Mouse (Mus musculus): ENCODE measurements around the gene Higd1a. TPM values are rescaled to one million over a fixed set of nuclear protein-coding genes. Genes with fewer than 3 reads are reported as not detected.

The Higd1a gene
- total RNA-seq (2017), result 7.2 and 15.2 TPM in 2 replicates

DNA sequence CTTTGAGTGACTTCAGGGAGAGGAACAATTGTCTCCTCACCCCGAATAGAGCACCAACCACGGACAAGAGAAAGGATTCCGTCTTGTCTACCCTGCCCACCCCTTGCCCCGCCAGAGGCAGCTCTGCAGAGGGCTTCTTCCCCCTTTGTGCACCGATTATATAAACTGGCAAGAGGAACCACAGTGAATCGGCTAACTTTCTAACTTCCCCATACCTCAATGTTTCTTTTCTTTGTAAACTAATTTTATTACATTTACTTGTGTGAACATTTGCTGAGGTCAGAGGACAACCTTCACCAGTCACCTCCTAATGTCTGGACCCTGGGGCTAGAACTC lies at the start of gene Higd1a:
TSS of gene Higd1a (minus strand) at position 210 of the 336 bp plus-strand sequence.
- ATAC-seq (ENCODE audit: extremely low read depth, insufficient number of reproducible peaks, low FRiP score, poor library complexity, severe bottlenecking), result no peak

DNA sequence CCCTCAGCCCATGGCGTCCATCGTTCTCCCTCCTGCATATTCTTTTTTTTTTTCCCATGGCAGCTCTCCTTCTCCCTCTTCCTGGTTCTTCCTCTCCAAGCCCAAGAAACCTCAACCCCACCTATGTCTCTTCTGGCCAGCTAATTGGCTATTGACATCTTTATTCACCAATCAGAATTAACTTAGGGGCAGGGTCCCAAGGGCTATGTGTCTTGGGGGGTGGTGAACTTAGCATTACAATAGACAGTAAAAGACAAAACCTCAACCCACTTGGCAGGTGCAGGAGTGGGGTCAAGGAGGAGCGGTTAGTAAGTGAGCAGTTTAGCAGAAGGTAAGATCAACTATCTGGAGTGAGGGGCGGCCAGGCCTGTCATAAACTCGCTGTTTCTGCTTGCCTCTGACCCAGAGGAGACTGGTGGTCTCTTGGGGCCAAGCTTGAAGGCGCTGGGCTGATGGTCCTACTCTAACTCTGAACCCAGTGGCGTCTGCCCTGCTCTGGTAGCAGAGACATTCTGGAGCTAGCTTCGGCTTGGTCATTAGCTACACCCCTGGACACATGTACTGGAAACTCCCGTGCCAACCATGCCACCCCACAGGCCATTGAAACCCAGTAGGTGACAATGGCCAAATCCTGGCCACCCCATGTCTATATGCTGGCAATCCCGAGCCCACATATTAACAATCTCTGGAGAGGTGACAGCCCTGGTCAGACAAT lies 49.4 kb upstream of the Higd1a start:
- ATAC-seq (ENCODE audit: extremely low read depth, insufficient number of reproducible peaks, low FRiP score, poor library complexity, severe bottlenecking), result no peak

DNA sequence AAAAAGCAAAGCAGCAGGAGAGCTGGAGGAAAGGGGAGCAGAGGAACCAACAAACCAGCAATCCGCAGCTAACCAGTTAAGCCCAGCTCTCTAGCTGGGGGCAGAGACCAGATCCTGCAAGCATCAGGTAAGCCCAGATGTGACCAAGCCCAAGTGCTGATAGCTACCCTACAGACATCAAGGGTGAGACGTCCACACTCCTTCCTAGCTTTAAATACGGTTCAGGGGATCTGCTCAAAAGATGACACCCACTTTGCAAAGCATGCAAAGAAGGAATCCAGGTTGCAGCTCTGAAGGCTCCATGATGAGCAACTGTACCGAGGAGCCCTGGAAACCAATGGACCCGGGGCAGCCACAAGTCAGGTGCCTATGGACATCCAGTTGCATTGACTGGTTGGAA lies 48.3 kb upstream of the Higd1a start:
- ATAC-seq (ENCODE audit: extremely low read depth, insufficient number of reproducible peaks, low FRiP score, poor library complexity, severe bottlenecking), result no peak

DNA sequence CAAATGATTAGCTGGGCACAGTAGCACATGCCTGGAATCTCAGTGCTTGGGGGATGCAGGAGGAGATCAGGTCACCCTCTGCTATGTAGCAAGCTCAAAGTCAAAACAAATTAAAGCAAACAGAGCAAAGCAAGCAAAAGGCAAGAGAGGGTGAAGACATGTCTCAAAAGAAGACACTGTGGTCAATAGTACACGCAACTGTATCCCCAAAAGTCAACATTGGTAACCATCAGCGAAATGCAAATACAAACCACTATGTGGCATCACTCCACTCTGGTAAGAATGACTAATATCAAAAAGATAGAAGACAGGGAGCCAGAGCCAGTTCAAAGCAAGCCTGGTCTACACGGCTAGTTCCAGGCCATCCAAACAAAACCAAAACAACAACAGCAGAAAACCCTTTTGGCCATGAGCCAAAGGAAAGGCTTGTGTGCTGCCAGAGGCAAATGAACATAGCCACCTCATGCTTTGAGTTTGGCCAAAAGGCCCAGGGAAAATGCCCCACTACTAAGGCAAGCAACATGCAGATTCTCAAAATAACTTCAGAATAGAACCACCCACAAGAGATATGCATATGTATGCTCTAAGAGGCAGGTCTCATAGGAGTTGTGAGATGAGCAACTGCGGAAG lies 47.5 kb upstream of the Higd1a start:
- no peak for ATAC-seq (ENCODE audit: extremely low read depth, insufficient number of reproducible peaks, low FRiP score, poor library complexity, severe bottlenecking)

DNA sequence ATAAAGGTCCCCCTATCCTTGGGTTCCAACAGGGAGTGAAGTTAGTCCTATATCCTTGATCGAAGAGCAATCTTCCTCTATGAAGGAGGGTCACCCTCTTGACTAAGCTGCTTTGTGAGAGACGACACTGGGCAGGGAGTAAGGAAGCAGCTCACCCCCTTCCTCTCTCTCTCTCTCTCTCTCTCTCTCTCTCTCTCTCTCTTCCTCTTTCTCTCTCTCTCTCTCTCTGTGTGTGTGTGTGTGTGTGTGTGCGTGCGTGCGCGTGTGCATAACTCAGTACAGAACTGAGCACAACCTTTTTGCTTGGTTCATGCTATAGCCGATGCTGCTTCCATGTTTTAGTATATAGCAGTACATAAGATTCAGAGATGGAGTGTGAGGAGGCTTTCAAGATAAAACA lies 46.8 kb upstream of the Higd1a start:
- no peak for ATAC-seq (ENCODE audit: extremely low read depth, insufficient number of reproducible peaks, low FRiP score, poor library complexity, severe bottlenecking)

DNA sequence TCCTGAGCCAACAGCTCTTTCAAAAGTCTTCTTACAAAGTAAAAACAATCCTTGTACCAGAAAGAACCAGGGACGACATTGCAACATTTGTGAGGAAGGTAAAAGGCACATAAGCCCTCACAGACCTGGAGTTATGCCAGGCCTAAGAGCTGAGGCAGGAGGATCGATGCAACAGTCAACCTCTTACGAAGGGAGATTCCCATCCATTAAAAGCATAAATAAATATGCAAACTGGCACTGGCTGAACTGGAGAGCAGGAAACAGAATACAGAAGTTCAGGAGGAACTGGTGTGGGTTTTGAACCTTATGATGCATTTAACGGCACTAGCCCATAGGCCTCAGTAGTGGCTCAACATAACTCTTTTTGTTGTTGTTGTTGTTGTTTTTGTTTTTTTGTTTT lies 46.2 kb upstream of the Higd1a start:
- no peak for ATAC-seq (ENCODE audit: extremely low read depth, insufficient number of reproducible peaks, low FRiP score, poor library complexity, severe bottlenecking)

DNA sequence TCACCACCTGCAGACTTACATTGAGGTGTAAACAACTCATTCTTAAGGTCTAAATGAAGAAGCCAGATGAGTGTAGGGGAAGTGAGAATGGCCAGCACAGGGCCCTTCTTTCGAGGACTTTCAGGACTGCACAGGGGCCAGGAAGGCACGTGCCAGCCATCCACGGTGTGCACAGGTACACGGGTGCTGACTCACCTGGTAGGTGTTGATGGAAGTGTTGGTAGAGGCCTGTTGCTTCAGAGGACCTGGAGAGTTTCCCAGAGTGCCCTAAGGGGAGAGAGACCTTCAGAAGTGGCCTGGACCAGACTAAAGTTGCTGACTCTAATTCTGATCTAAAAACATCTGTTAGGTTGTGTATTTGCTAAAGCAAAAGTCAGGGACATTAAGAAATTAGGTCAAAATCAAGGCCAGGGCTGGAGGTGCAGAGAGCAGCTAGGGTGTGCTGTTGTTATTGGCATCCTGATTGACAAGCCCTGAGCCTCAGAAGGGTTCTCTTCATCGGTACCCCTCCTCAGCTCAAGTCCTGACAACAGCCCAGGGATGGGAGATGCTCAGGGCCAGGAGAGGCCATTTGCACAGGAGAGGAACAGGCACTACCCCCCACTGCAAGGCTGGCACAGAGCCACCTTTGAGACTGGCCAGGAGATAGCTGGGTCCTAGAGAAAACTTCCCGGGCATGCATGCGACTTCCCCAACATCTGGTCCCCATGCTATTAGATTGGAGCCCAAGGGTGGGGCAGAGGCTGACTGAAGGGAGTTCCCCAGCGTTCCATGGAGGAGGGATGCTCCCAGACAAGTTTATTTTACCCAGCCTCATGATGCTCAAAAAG lies 45.5 kb upstream of the Higd1a start:
- no peak for ATAC-seq (ENCODE audit: extremely low read depth, insufficient number of reproducible peaks, low FRiP score, poor library complexity, severe bottlenecking)

DNA sequence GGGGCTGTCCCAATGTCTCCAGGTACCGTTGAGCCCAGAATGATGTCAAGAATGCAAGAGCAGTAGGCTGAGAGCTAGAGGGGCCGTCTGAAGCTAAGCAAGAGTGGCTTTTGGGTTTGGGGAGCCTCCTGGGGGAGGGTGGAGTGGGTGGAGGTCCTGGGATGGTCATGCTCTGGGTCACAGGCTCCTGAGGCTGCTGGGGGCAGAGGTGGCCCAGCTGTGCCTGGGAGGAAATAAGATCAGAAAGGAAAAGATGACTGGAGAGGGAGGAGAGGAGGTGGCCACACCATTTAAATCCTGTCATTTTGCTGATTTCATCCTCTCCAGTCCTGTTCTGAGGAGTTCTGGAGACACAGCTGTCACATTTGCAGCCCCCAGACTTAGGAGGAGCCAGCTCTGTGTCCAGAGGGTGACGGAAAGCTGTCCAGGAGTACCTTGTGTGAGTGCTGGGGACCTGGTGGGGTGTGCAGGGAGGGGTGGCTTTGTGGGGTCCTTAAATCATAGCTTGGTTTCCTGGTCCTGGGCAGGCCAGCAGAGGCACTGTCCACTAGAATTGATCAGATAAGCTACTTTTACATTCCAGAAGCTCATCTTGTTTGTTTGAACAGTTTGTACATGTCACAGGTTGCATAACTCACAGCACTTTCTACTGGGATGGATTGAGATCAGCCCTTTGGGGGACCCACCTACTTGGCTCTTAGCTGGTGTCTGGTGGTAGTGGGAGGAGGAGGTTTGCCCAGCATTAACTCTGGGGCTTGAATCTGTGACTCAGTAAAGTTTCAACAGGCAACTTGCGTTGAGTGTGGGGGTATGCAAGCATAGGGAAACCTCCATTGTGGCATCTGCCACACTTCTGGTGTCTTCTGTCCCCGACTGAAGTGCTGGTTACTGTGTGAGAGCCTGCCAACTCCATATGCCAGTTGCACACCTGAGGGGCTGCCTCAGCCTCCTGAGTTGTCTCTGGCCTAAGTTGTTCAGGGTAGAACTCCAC lies 43.8 kb upstream of the Higd1a start:
- ATAC-seq (ENCODE audit: extremely low read depth, insufficient number of reproducible peaks, low FRiP score, poor library complexity, severe bottlenecking), result no peak

DNA sequence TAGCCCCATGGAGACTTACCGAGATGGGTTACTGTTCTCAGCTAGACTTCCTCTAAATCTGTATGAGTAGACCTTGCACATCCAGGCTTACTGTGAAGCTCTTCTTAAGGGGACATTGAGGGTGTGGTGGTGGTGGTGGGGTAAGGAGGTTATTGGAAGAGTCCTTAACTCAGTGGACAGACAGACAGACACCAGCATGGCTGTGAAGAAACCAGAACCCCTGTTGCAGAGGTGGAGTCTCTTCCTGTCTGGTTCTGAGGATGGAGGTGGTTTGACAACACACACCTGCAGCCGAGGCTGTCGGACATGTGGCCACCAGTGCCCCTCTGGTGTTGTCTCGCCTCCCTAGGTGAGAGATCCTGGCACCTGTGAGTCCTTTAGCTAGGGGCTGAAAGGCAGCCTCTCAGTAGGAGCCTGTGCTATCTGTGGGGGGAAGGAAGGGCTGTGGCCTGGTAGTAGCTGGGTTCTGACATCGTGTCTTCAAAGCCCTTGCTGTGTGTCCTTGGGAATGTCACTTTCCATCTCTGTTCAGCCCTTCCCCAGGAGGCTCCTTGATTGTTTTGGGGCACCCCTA lies 42.2 kb upstream of the Higd1a start:
- no peak for ATAC-seq (ENCODE audit: extremely low read depth, insufficient number of reproducible peaks, low FRiP score, poor library complexity, severe bottlenecking)

DNA sequence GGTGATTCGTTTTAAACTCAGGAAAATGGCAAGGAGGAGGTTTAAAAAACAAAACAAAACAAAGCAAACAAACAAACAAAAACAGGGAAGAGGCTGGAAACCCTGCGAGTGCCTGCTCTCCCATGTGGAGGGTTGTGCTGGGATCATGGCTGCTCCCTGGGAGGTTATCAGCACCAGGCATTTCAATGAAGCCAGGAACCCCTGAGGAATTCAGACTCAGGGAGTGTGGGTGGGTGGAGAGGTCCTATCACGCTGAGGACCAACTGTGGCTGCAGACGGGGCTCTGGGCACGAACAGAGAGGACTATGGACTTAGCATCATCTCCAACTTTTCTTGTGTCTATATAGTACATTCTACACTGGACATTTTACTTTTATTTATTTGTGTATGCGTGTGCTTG lies 41.1 kb upstream of the Higd1a start:
- ATAC-seq (ENCODE audit: extremely low read depth, insufficient number of reproducible peaks, low FRiP score, poor library complexity, severe bottlenecking), result no peak

DNA sequence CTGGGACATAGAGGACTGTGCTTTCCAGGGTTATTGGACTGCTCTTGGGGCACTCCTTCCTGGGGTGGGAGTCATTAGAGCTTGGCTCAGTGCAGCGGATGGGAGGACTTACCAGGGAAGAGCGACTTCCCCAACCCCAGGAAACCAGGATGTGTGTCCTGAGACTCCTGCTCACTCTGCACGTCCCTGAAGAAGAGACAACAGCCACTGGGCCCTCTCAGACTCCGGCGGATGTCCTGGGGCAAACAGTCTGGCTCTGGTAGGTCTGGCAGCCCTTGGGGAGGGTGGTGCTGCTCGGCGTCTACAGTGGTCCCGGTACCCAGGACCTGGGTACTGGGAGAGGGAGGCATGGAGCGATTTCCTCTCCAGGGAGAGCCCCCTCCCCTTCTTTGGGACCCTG lies 40.1 kb upstream of the Higd1a start, which contains the start of gene Ackr2:
TSS of gene Ackr2 (plus strand) at position 111 of the 400 bp plus-strand sequence.
- ATAC-seq (ENCODE audit: extremely low read depth, insufficient number of reproducible peaks, low FRiP score, poor library complexity, severe bottlenecking), result no peak

DNA sequence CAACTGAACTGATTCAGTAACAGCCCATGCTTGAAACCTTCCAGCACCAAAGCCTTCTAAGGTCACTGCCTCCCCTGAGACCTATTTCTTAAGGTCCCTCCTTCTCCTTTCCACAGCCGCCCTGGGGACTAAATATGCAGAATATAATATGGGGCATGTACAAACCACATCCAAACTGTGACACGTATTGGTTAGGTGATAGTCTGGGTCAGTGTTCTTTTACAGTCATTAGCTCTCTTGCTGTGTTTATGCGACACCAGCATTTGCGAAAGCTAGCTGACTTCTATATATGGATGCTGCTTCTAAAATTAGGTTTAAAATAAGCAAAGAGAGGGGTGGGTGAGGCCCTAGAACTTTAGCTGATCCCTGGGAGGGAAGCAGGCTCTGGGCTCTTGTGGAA lies 38.7 kb upstream of the Higd1a start:
- peak; percentile 2; the same call in 1 of the 2 replicates for ATAC-seq (ENCODE audit: extremely low read depth, insufficient number of reproducible peaks, low FRiP score, poor library complexity, severe bottlenecking)

DNA sequence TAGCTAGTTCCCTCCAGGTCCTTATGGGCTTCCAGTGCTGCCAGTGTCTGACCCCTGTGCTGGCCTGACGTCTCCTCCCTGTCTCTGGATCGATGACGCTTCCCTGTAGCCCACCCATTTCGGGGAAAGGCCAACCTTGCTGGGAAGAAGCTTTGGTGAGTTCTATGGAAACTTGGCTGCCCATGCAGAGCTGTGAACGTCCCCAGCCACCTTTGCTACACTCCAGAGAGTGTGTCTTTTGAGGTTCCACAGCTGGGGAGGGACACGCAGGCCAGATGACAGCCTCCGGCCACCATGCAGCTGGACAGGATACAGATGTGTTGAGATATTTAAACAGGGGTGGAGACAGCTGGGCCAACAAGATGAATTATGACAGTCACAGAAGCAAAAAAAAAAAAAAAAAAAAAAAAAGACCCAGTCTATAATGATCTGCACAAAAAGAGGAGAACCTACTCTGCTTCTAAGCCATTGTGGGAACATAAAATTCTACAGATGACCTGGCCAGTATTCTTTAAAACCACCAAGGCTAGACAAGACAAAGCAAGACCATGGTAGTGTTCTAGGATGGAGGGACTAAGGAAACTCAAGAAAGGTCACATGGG lies 37.3 kb upstream of the Higd1a start:
- no peak for ATAC-seq (ENCODE audit: extremely low read depth, insufficient number of reproducible peaks, low FRiP score, poor library complexity, severe bottlenecking)

DNA sequence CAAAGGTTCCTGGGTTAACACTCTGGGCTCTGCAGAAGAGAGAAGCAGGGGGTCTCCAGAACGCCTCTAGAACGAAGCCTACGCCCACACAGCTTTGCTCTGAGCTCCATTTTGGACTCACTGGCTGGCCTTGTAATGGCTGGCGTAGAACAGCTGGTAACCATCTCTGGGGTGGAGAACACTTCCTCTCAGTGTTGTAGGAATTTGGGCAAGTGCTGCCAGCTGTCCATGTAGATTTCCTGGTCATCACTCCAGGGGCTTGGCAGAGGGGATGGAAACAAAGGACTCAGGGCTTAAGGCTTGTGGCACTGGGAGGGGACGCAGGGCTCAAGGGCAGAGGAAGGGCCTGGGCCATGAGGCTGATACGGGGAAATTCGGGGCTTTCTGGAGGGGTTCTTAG lies 36.3 kb upstream of the Higd1a start:
- ATAC-seq (ENCODE audit: extremely low read depth, insufficient number of reproducible peaks, low FRiP score, poor library complexity, severe bottlenecking), result no peak

DNA sequence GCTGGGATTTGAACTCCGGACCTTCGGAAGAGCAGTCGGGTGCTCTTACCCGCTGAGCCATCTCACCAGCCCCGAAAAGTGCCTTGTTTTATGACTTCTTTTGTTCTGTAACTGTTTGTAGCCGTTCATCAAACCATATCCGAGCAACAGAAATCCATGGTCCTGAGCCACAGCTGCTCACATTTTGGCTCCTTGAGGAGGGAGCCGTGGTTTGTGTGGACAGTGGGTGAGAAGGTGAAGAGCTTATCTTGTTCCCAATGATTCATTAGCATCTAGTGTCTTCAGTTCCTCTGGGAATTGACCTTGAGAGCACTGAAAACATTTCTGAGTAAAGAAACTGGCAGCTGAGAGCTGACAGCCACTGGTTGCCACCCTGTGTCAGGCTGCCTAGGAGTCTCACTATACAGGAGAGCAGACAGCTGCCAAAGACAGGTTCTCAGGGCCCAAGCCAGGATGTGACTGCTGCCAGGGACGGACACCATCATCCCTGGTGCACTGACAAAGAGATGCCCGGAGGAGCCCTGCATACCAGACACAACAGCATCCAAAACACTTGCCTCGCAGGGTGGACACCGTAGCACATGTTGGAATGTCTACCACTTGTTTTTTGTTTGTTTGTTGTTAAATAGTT lies 34.0 kb upstream of the Higd1a start:
- ATAC-seq (ENCODE audit: extremely low read depth, insufficient number of reproducible peaks, low FRiP score, poor library complexity, severe bottlenecking), result no peak

DNA sequence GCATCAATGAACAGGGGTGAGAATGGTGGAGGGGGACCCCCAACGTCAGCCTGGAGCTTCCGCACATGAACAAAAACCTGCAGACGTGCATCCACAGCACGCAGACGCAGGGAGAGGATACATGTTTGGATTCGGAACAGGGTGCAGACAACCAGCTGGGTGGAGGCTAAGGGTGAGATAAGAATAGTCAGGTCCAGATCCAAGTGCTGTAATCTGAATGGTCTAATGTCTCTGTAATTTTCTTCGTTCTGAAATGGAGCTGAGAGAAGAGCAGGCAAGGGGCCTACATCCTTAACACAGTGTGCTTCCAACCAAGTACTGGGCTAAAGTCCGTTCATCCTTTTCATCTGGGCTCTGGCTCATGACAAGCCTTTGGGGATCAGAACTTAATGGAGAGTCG lies 33.1 kb upstream of the Higd1a start:
- ATAC-seq (ENCODE audit: extremely low read depth, insufficient number of reproducible peaks, low FRiP score, poor library complexity, severe bottlenecking), result no peak

DNA sequence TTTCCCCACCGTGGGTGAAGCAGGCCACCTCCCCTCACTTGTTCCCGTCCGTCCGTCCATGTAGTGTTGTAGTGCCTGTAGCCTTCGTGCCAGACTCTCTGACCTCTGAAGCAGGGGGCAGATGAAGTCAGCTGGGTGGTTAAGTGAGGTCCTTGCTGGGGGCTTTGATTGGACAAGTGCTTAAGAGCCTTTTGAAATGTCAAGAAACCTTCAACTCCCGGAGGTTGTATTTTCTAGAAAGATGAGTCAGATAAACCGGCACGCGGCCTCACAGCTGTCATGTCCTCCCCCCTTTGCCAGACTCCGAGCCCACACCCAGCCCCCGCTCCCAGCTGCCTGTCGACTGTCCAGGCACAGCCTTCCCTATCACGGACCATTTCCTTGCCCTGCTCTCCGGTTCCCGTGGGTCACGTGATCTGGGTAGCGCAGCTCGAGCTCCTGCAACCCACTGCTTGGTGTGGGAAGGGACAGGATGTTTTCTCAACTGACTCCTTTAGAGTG lies 32.3 kb upstream of the Higd1a start:
- ATAC-seq (ENCODE audit: extremely low read depth, insufficient number of reproducible peaks, low FRiP score, poor library complexity, severe bottlenecking), result no peak

Data from neutrophil, adult 5-6 weeks (primary cell).